Mouse (Mus musculus): Measurements from ENCODE around the gene Dad1.

DNA sequence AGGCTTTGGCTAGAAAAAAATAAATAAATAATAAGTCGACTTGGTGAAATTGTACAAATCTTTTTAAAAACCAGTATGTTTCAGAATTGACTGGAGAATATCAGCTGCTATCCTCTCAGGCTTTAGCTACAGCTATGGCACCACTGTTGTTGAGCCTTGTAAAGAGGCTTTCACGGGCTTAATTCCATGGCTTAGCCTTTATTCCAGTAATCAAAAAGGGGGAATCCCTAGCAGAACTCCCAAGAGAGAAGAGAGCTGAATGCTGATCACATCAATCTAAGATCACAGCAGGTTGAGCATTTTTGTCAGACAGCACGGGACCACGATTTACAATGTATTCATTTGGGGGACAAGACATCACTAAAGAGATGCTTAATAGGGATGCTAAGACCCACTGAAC, 49.1 kb downstream of the Dad1 start:
- TF ChIP-seq GATA1 (IDR thresholded peaks at IDR 0.05; ENCODE audit: low read length), result no peak
- no peak for TF ChIP-seq TAL1 (IDR thresholded peaks at IDR 0.05; ENCODE audit: low read length)

Data from erythroblast, embryonic 14.5 days (primary cell).